Mouse (Mus musculus) lung, embryonic 15.5 days (tissue): ENCODE measurements at regions not wholly inside any gene's neighbourhood (a gene's known extent, or its start where the extent isn't known, plus 50 kb on each side); places are given as distances from the start of the nearest gene placed in this dataset.
"Not testable (repeated sequence)": the region's sequence is repeated elsewhere in the genome, so short reads cannot be mapped to it uniquely, and the experiment has no call there.

ENCODE experiments used
- ATAC-seq: fragments of 200-750 bp; cut with Nextera tagmentation; 2 replicates; pipeline ENCODE4 v1.8.0; 2017; ENCODE audit warnings: moderate number of reproducible peaks, borderline replicate concordance; ENCODE audit not compliant: low FRiP score, low TSS enrichment; ENCODE audit errors: extremely low read depth
- H3K27ac ChIP-seq: fragments of 300-500 bp; sonication (generic); 2 replicates; pipeline ENCODE4 v1.5.1; 2015; ENCODE audit warnings: moderate library complexity, mild to moderate bottlenecking, inconsistent platforms
- H3K27me3 ChIP-seq: fragments of 300-500 bp; sonication (generic); 2 replicates; pipeline ENCODE4 v1.6.1; 2015; ENCODE audit warnings: inconsistent platforms
- H3K36me3 ChIP-seq: fragments of 300-500 bp; sonication (generic); 2 replicates; pipeline ENCODE4 v1.6.1; 2015; ENCODE audit warnings: inconsistent platforms
- H3K4me1 ChIP-seq: fragments of 300-500 bp; sonication (generic); 2 replicates; pipeline ENCODE4 v1.6.1; 2015; ENCODE audit warnings: inconsistent platforms
- H3K4me2 ChIP-seq: fragments of 300-500 bp; sonication (generic); 2 replicates; pipeline ENCODE4 v1.6.1; 2015; ENCODE audit warnings: inconsistent platforms, mild to moderate bottlenecking, moderate library complexity
- H3K4me3 ChIP-seq: fragments of 300-500 bp; sonication (generic); 2 replicates; pipeline ENCODE4 v1.5.1; 2015; ENCODE audit warnings: mild to moderate bottlenecking, inconsistent platforms
- H3K9ac ChIP-seq: fragments of 300-500 bp; sonication (generic); 2 replicates; pipeline ENCODE4 v1.6.1; 2015; ENCODE audit warnings: inconsistent platforms
- H3K9me3 ChIP-seq: fragments of 300-500 bp; sonication (generic); 2 replicates; pipeline ENCODE4 v1.6.1; 2016; ENCODE audit warnings: inconsistent platforms
- WGBS: fragments of 180-500 bp; shearing (Covaris S2); methylation state at CpG from one replicate; pipeline ENCODE4 v1.1.7; 2015; 5-methylcytosine and 5-hydroxymethylcytosine counted together

DNA sequence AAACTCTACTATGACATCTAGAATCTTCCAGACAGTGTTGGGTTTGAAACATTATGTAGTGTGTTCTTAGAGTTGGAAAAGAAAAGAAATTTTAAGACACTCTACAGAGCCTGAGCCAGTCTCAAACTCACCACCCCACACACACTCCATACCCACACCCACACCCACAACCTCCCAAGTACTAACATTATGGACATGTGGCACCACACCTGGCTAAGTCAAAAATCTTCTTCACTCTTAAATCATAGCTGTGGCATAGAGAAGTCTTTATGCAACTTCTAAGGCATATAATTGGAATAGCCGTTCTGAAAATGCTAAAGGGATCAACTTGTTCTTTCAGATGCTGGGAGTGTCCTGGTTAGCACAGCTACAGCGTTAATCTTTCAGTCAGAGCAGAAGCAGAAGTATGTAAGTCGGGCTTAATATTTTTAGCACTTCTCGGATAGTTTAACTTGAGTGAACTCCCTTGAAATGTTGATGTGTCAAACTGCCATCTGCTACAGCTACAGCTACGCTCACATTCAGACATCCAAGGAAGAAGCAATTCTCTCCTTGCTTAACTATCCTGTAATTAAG lies 68.6 kb upstream of the Creb1 start:
- 67% methylated on average over 5 of the region's 5 CpGs for WGBS
- Histone ChIP-seq H3K4me2 (no peak overlapping the region), H3K27me3 (no peaks in the 10 kb centered on the region), H3K36me3 (no peaks in the 10 kb centered on the region), H3K27ac (no peak overlapping the region), H3K4me1 (no peaks in the 10 kb centered on the region), H3K9ac (no peak overlapping the region), H3K9me3 (no peaks in the 10 kb centered on the region), H3K4me3 (no peak overlapping the region)
- no peak for ATAC-seq

DNA sequence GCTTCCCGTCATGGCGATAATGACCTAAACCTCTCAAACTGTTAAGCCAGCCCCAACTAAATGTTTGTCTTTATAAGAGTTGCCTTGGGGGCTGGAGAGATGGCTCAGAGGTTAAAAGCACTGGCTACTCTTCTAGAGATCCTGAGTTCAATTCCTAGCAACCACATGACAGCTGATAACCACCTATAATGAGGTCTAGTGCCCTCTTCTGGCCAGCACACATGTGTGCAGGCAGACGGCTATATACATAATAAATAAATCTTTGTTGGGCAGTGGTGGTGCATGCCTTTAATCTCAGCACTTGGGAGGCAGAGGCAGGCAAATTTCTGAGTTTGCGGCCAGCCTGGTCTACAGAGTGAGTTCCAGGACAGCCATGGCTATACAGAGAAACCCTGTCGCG lies 70.8 kb upstream of the Creb1 start:
- not testable (repeated sequence) for H3K4me1 ChIP-seq, H3K27ac ChIP-seq, H3K36me3 ChIP-seq, H3K4me2 ChIP-seq, H3K27me3 ChIP-seq, ATAC-seq, H3K4me3 ChIP-seq, H3K9me3 ChIP-seq, H3K9ac ChIP-seq
- 90% methylated on average over 6 of the region's 6 CpGs for WGBS

DNA sequence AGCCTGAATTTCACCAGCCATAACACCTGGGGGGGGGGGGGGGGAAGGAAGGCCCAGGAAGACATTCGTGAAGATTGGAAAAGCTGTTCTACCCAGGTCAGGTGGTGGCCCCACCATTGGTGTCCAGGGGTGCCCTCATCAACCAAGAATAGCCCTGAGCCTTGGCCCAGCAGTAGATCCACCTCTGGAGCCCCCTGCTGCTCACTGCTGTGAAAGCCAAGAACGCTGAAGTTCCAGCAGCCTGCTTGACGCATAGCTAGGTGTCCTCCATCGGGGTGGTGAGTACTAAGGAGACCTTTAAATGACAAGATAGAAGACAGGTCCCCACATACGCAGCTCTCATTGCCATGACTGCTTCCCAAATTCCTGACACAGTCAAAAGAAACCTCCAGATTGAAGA lies 74.6 kb upstream of the Creb1 start:
- Histone ChIP-seq H3K27me3 (no peaks in the 10 kb centered on the region), H3K9ac (no peak overlapping the region), H3K4me2 (no peak overlapping the region), H3K4me3 (no peak overlapping the region), H3K36me3 (no peaks in the 10 kb centered on the region), H3K4me1 (no peaks in the 10 kb centered on the region), H3K9me3 (no peaks in the 10 kb centered on the region), H3K27ac (no peak overlapping the region)
- ATAC-seq: no peak
- 74% methylated on average over 5 of the region's 5 CpGs for WGBS

DNA sequence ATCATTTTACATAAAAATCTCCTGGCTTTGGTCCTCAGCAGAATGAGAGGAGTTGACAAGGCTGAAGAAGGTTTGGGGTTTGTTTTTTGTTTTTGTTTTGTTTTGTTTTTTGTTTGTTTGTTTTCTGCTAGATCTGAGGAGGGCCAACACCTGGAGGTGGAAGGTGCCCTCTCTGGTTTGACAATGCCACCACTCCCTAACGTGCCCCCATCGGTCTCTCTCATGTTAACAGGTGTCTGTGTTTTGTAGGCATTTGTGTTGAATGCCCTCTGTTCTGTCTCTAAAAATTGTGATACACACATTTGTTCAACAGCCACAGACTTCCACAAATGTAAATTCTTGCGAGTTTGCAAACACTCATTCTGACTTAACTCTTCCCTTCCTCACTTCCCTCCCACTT lies 83.3 kb upstream of the Creb1 start:
- Histone ChIP-seq H3K9me3 (no peaks in the 10 kb centered on the region), H3K9ac (no peak overlapping the region), H3K27ac (no peak overlapping the region), H3K4me3 (no peak overlapping the region), H3K27me3 (0 out of 2 replicates have a peak, but pooled peaks cover 4% of the 10 kb centered on the region), H3K36me3 (no peaks in the 10 kb centered on the region), H3K4me1 (no peaks in the 10 kb centered on the region), H3K4me2 (no peak overlapping the region)
- whole genome bisulfite sequencing: 75% methylated on average over 3 of the region's 3 CpGs
- no peak for ATAC-seq

DNA sequence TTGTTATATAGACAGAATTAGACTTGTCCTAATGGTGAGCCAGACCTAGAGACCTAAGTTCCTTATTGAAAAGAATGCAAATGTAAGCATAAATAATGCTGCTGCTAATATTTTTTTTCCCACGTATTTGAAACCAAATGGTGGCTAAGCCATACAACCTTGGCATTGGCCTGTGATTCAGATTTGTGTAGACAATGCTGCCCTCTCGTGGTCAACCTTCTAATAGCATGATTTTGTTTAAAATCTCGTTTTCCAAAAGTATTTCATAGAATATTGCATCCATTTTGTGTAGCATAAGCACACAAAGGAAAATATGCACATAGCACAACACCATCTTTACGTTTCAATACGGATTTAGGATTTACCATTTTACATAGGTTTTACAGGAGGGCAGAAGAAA lies 84.4 kb upstream of the Creb1 start:
- Histone ChIP-seq H3K9me3 (no peaks in the 10 kb centered on the region), H3K27ac (no peak overlapping the region), H3K4me2 (no peak overlapping the region), H3K4me1 (no peaks in the 10 kb centered on the region), H3K4me3 (no peak overlapping the region), H3K9ac (no peak overlapping the region), H3K36me3 (no peaks in the 10 kb centered on the region), H3K27me3 (0 out of 2 replicates have a peak, but pooled peaks cover 4% of the 10 kb centered on the region)
- 1% methylated on average over 5 of the region's 5 CpGs for WGBS
- ATAC-seq: no peak

DNA sequence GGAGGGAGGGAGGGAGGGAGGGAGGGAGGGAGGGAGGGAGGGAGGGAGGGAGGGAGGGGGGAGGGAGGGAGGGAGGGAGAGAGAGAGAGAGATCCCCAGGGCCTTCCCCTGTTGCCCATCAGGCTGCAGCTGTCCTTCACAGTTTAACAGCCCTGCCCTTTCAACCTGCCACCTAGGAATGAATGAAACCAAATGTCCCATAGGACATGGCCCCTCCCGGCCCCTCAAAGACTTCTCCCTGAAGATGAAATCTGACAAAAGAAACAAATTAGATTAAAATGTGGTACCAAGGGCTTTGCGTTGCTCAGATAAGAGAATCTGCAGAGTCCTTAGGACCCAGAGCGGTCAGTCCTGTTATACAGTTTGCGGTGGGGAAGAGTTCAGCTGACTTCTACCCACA lies 86.0 kb upstream of the Creb1 start:
- Histone ChIP-seq H3K4me3 (no peak overlapping the region), H3K27me3 (0 out of 2 replicates have a peak, but pooled peaks cover 4% of the 10 kb centered on the region), H3K27ac (no peak overlapping the region), H3K9me3 (no peaks in the 10 kb centered on the region), H3K9ac (no peak overlapping the region), H3K4me1 (no peaks in the 10 kb centered on the region), H3K4me2 (no peak overlapping the region), H3K36me3 (no peaks in the 10 kb centered on the region)
- WGBS: 63% methylated on average over 4 of the region's 4 CpGs
- no peak for ATAC-seq

DNA sequence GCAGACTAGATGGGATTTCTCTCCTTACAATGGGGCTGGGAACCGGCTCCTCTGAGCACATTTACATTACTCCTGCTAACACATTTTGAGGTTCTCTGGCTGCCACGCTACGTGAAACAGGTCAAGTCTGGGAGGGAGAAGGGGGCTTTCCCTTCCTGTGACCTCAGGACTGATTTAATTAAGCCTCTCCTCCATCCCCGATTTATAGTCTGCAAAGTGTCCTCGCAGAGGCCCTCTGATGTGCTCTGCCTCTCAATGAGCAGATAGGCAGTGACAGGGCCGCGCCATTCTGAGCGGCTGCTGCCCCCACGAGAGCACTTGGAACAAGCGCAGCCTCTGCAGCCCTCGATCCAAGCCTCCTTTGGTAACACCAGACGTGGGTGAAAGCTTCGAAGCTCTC lies 86.5 kb upstream of the Creb1 start:
- Histone ChIP-seq H3K4me3 (no peak overlapping the region), H3K9me3 (no peaks in the 10 kb centered on the region), H3K4me2 (no peak overlapping the region), H3K9ac (no peak overlapping the region), H3K36me3 (no peaks in the 10 kb centered on the region), H3K27ac (no peak overlapping the region), H3K4me1 (no peaks in the 10 kb centered on the region), H3K27me3 (0 out of 2 replicates have a peak, but pooled peaks cover 4% of the 10 kb centered on the region)
- WGBS: 7% methylated on average over 13 of the region's 13 CpGs
- ATAC-seq: peak; percentile 70

DNA sequence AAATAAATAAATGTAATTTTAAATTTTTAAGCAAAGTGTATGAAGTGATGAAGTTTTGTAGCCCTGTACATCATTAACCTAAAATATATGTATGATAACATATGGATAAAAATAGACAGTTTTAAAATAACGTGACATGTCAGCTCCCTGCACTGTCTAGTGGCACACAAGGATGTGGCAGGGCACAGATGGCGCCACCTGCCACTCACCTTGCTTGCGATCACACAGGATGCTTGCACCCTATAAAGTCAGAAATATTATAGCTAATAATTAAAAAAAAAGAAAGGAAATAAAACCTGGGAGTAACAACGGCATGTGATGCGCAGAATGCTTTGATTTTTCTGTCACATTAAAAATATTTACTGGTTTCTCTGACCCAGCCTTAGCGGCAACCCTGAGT lies 89.0 kb upstream of the Creb1 start:
- Histone ChIP-seq H3K27ac (no peak overlapping the region), H3K9me3 (no peaks in the 10 kb centered on the region), H3K4me2 (no peak overlapping the region), H3K4me1 (no peaks in the 10 kb centered on the region), H3K27me3 (0 out of 2 replicates have a peak, but pooled peaks cover 4% of the 10 kb centered on the region), H3K36me3 (no peaks in the 10 kb centered on the region), H3K9ac (no peak overlapping the region), H3K4me3 (no peak overlapping the region)
- WGBS: 79% methylated on average over 6 of the region's 6 CpGs
- ATAC-seq: no peak

DNA sequence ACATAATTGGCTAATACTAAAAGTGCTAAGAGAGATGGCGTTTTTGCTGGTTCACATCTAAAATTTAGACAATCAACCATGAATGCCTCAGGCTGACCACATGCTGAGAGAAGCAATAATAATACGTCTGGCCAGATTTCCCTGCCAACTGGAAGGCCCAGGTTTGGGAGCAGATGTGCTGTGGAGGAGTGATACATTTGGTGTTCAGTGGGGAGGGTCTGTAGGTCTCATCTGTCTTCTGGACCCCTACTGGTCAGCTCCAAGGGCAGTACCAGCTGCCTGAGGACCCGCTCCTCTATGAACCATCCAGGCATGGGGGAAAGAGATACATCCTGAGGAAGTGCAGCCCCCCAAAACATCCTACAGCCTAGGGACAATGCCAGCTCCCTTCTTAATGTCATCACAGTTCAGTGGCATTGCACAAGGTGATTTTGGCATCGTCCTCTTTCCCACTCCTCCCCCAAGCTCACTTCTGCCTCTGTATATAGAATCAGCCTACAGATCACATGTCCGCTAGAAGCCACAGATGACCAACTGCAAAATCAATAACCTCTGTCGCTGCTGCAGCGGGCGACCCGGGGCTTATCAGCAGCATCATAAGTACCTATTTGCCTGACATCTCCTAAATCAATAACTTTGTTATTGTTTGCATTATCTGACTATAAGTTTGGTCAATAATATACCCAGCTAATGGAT lies 90.1 kb upstream of the Creb1 start:
- Histone ChIP-seq H3K4me3 (no peak overlapping the region), H3K9me3 (no peaks in the 10 kb centered on the region), H3K4me2 (no peak overlapping the region), H3K27ac (no peak overlapping the region), H3K9ac (no peak overlapping the region), H3K27me3 (0 out of 2 replicates have a peak, but pooled peaks cover 4% of the 10 kb centered on the region), H3K4me1 (no peaks in the 10 kb centered on the region), H3K36me3 (no peaks in the 10 kb centered on the region)
- 59% methylated on average over 9 of the region's 9 CpGs for WGBS
- ATAC-seq: no peak

DNA sequence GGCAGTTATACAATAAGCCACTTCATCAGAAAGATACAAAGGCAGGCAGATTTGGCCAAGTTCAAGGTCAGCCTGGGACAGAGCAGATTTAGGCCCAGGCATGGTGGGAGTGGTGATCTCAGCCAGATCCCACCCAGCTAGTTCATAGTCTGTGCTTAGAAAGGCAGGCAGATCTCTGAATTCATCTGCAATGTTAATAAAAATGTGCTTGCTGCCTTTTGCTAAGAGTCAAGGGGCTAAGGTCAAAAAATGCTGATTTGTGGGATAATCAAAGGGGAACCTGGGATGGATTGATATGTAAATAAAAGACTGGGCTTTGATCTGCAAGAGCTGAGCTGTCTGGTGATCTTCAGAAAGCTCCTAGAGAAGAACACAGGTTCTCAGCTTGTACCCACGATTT lies 109.2 kb upstream of the Creb1 start:
- H3K36me3 ChIP-seq: no peaks in the 10 kb centered on the region
- no peaks in the 10 kb centered on the region for H3K27me3 ChIP-seq
- no peak overlapping the region for H3K4me2 ChIP-seq
- no peak for ATAC-seq
- H3K9me3 ChIP-seq: no peaks in the 10 kb centered on the region
- H3K4me3 ChIP-seq: no peak overlapping the region
- H3K27ac ChIP-seq: no peak overlapping the region
- no peak overlapping the region for H3K9ac ChIP-seq
- H3K4me1 ChIP-seq: no peaks in the 10 kb centered on the region
- WGBS: 43% methylated on average over 1 of the region's 1 CpGs

DNA sequence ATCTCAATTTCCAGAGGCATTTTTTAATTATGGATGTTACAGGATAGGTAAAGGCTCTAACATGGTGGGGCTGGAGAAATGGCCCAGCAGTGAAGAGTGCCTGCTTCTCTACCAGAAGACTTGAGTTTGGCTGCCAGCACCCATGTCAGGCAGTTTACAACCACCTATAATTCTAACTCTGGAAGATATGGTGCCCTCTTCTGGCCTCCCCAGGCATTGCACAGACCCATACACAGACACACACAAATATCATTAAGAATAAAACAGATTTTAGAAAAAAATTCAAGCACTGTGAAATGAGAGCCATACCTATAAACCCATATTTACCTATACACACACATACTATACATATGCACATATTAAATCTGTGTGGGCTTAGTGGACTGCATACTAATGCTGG lies 113.9 kb upstream of the Creb1 start:
- Histone ChIP-seq H3K9me3 (no peaks in the 10 kb centered on the region), H3K36me3 (no peaks in the 10 kb centered on the region), H3K4me3 (no peak overlapping the region), H3K4me1 (no peaks in the 10 kb centered on the region), H3K9ac (no peak overlapping the region), H3K4me2 (no peak overlapping the region), H3K27me3 (no peaks in the 10 kb centered on the region), H3K27ac (no peak overlapping the region)
- no peak for ATAC-seq

DNA sequence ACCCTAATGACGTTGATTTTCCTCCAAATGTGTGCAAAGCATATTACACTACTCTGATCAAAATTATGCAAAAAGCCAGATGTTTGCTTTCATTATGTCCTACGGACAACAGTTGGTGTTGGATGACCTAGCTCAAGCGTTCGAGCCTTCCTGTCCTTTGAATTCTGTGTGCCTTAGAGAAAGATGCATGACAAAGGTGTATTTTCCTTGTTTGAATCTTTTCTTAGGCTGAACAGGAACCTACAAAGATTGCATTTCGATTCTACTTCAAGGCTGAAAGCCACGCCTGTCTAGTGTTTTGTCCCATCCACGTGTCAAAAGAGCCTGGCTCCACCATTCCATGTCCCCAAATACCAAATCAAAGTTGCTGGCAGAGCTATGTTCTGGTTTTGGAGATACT lies 116.5 kb upstream of the Creb1 start:
- no peak for ATAC-seq
- Histone ChIP-seq H3K27ac (no peak overlapping the region), H3K27me3 (no peaks in the 10 kb centered on the region), H3K9ac (no peak overlapping the region), H3K4me2 (no peak overlapping the region), H3K36me3 (no peaks in the 10 kb centered on the region), H3K4me3 (no peak overlapping the region), H3K4me1 (peaks cover 12% of the 10 kb centered on the region; the same call in 1 of the 2 replicates), H3K9me3 (no peaks in the 10 kb centered on the region)
- 73% methylated on average over 7 of the region's 7 CpGs for WGBS
